Mouse (Mus musculus): ENCODE measurements around the gene Pgam2.

Gene Pgam2

GRCm38 (mm10) chr11:5807956-5808355 is 4.4 kb upstream of the Pgam2 start:
- DNase-seq (ENCODE audit: low read depth, low spot score) = no peak

GRCm38 (mm10) chr11:5805711-5806110 is 2.2 kb upstream of the Pgam2 start:
- DNase-seq (ENCODE audit: low read depth, low spot score) = no peak

DNA sequence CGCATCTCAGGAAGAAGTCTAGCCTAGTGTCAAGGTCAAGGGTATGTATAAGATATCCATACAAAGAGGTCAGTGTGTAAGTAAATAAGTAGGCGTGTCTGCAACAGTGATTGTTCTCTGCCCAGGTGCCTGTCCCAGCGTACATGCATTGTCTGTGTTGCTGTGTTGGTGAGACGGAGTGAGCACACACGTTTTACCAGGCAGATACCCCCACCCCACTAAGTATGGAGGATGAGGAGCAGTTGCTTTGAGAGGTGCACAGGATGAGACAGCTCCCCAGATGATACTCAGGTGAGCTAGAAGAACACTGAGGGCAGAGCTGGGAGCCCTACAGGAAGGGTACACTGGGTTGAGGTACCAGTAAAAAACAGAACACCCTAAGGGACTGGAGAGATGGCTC is 641 bp upstream of the Pgam2 start:
- no peak for DNase-seq (ENCODE audit: low read depth, low spot score)

DNA sequence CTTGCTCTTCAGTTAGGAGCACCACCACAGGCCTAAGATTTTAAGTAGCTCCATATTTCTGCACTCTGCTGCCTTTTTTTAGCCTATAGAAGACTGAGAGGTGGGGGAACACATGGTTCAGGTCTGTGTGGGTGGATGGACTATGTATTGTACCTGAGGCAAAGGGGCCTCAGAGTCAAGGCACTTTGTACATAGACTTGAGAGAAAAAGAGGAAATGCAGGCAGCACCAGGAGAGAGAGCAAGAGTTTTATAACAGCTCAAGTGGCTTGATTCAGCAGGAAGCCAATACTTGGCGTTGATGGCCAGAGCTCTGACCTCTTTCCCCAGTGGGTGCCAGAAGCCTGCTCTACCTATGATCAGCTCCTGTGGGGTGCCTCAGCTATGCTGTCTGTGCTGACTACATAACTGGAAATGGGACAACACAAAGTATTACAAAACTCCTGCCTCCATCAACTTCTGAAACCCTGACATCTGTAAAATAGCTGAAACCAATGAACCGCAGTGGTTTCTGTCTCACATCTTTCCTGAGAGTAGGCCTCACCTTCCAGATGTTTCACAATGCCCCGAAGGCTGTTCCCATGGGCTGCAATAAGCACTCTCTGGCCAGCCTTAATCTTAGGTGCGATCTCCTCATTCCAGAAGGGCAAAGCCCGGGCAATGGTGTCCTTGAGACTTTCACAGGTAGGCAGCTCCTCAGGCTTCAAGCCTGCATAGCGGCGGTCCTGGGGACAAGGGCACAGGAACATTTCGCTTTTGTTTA is 896 bp downstream of the Pgam2 start:
- DNase-seq (ENCODE audit: low read depth, low spot score) = no peak

GRCm38 (mm10) chr11:5802005-5802404 is 1.5 kb downstream of the Pgam2 start:
- no peak for DNase-seq (ENCODE audit: low read depth, low spot score)

DNA sequence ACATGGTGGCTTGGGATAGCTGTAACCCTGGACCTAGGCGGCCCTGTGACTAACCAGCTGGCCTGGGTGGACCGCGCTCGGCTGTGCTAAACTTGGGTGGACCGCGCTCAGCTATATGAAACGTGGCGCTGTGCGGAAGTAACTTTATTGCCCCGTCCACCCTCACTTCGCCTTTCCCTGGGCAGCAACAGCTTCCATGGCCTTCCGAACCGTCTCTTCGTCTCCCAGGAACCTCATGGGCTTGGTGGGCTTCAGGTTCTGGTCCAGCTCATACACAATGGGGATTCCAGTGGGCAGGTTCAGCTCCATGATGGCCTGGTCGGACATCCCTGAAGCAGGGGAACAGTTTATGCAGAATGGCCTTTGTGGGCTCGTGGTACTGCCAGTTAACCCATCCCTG is 2.0 kb downstream of the Pgam2 start:
- DNase-seq (ENCODE audit: low read depth, low spot score) = no peak

GRCm38 (mm10) chr11:5799621-5800490 is 3.7 kb downstream of the Pgam2 start:
- no peak for DNase-seq (ENCODE audit: low read depth, low spot score)

GRCm38 (mm10) chr11:5797928-5798327 is 5.6 kb downstream of the Pgam2 start:
- no peak for DNase-seq (ENCODE audit: low read depth, low spot score)

- no peak for DNase-seq (ENCODE audit: low read depth, low spot score)
Measured at GRCm38 (mm10) chr11:5797371-5797770, 6.2 kb downstream of the Pgam2 start.

DNA sequence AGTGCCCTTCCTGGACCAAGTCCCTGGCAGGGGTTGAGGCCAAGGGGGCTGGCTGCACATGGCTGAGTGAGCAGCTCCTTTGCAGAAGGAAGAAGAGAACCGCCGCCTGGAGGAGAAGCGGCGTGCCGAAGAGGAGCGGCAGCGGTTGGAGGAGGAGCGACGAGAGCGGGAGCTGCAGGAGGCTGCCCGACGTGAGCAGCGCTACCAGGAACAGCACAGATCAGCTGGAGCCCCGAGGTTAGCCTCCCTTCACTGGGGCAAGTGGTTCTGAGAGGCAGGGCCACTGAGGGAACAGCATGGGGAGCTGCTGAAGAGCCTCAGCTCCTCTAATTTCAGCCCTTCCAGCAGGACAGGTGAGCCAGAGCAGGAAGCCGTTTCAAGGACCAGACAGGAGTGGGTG is 6.6 kb downstream of the Pgam2 start:
- no peak for DNase-seq (ENCODE audit: low read depth, low spot score)

- DNase-seq (ENCODE audit: low read depth, low spot score) = no peak
Measured at GRCm38 (mm10) chr11:5795706-5796105, 7.8 kb downstream of the Pgam2 start.

DNA sequence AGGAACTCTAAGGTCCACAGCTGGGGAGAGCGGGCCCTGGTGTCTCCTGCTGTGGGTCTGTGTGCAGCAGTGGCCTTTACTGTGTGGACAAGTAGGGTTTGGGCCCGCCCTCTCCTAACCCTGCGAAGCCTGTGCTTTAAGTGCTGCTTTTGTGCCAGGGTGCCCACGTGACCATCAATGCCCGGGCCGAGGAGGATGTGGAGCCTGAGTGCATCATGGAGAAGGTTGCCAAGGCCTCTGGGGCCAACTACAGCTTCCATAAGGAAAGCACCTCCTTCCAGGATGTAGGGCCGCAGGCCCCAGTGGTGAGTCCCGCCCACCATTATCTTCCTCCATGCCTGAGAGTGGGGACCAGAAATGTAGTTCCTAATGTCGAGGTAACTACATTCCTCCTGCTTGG is 8.2 kb downstream of the Pgam2 start:
- no peak for DNase-seq (ENCODE audit: low read depth, low spot score)

DNA sequence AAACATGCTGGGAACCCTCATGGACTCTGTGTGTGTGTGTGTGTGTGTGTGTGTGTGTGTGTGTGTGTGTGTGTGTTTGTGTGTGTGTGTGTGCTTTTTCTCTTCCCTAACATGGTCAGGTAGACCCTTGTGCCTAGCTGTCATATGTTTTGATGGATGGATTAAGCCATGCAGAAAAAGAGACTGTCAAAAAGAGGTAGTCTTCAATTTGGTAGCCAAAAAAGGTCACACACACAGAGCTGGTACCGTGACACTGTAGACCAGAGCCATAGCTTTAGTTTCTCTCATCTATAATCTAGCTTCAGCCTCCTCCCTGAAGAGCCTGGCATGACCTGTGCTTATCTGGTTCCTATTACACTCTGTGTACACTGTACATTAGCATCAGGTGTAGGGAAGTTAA is 13.1 kb downstream of the Pgam2 start:
- no peak for DNase-seq (ENCODE audit: low read depth, low spot score)

DNA sequence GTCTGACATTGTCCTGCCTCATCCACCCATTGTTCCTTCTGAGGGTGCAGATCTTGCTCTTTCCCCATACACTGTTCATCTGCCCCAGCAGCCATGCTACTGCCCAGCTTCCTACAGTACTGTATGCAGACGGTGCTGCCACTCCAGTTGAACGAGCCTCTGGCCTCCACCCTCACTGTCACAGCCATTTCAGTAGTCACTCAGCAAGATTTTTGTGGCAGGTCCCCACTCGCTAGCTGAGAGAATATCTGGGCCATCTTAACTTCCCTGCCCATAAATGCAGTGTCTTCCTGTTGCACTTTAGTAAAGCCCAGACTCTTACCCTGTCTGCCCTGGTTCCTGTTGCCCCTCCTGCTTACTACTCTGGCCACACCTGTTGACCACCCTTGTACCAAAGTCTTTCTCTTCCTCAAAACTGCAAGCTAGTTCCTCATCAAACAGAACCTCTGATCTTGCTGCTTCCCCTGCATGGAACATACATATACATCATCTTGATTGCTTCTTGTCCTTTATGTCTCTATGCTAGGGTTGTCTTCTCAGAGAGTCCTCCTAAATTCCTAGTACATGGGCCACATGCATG is 13.7 kb downstream of the Pgam2 start:
- DNase-seq (ENCODE audit: low read depth, low spot score) = no peak

GRCm38 (mm10) chr11:5789071-5789753 is 14.3 kb downstream of the Pgam2 start:
- DNase-seq (ENCODE audit: low read depth, low spot score) = no peak

- DNase-seq (ENCODE audit: low read depth, low spot score) = peak; percentile 90
Measured at GRCm38 (mm10) chr11:5788056-5789014, 15.2 kb downstream of the Pgam2 start, which contains the start of gene Dbnl. Dbnl (plus strand) TSS chr11:5788488.

GRCm38 (mm10) chr11:5787671-5788055 is 15.9 kb downstream of the Pgam2 start:
- DNase-seq (ENCODE audit: low read depth, low spot score) = no peak

DNA sequence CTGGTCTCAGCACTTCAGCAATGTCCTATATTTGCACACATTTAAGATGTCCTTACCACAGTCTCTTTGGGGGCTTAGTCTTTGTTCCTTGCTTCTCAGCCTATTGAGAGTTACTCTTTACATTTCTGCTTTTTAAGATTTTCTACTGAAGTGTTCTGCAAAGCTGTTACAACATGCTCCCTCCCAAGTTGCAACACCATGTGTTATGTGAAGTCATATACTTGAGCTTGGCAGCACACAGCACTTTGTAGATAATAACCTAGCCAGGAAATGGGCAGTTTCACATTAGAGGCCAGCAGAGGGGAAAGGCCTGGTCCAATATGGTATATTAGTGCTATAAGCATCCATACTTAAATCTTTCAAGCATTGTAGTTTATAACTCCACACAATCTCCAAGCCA is 17.8 kb downstream of the Pgam2 start:
- DNase-seq (ENCODE audit: low read depth, low spot score) = no peak

- no peak for DNase-seq (ENCODE audit: low read depth, low spot score)
Measured at GRCm38 (mm10) chr11:5782199-5782944, 21.2 kb downstream of the Pgam2 start.

DNA sequence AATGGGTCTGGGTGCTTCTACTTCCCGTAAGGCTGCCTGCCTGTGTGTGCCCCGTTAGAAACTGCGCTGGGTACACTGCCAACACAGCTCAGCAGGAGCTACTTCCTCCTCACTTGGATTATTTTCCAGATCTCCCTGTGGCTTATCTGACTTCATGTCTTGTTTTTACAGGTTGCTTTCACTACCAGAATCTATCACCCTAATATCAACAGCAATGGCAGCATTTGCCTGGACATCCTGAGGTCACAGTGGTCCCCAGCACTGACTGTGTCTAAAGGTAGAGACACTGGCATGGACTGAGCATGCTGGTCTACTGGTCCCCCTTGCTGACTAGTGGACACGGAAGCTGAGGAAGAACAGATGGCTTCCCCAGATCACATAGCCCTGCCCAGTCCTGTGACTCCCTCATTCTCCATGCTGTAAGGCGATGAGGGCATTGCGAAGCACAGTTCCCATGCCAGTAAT is 23.5 kb downstream of the Pgam2 start:
- no peak for DNase-seq (ENCODE audit: low read depth, low spot score)
